Mouse (Mus musculus): Measurements from ENCODE around the gene Tex14. TPM values are rescaled to one million over a fixed set of nuclear protein-coding genes. Genes with fewer than 3 reads are reported as not detected.
"Not testable (repeated sequence)": the region's sequence is repeated elsewhere in the genome, so short reads cannot be mapped to it uniquely, and the experiment has no call there.

The Tex14 gene
- polyA plus RNA-seq, 1 experiment from 2014 or later = 0.36 TPM

DNA sequence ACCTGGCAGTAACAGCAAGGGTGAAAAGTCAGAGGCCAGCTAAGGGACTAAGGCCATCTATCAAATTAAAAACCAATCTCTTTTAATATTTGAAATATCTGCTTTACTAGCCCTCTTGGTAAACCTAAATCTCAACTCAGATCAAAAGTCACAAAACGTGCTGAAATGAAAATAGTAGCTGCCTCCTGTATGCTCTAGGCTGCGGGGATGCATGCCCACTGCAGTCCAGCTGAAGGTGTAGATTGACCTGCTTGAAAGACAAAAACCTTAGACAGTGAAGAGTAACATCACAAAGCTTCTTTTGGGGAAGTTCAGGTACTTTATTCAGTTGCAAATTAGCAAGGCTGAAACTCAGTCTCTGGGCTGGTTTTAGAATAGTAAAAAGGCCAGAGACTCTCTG, 74.3 kb downstream of the Tex14 start:
- not testable (repeated sequence) for H3K9me3 ChIP-seq (replicated peaks; ENCODE audit: control insufficient read depth, low read length); H3K27ac ChIP-seq (ENCODE audit: low read length); ATAC-seq (ENCODE audit: insufficient read depth, low FRiP score); H3K4me1 ChIP-seq (ENCODE audit: control insufficient read depth, insufficient read depth, low read length); H3K4me2 ChIP-seq (ENCODE audit: low read depth, low read length); H3K9ac ChIP-seq (ENCODE audit: low read length); H3K27me3 ChIP-seq (ENCODE audit: control insufficient read depth, insufficient read depth, low read length); H3K36me3 ChIP-seq (ENCODE audit: control insufficient read depth, insufficient read depth, low read length); H3K4me3 ChIP-seq (replicated peaks; ENCODE audit: low read length)
- 80% methylated on average over 2 of the region's 2 CpGs for WGBS

DNA sequence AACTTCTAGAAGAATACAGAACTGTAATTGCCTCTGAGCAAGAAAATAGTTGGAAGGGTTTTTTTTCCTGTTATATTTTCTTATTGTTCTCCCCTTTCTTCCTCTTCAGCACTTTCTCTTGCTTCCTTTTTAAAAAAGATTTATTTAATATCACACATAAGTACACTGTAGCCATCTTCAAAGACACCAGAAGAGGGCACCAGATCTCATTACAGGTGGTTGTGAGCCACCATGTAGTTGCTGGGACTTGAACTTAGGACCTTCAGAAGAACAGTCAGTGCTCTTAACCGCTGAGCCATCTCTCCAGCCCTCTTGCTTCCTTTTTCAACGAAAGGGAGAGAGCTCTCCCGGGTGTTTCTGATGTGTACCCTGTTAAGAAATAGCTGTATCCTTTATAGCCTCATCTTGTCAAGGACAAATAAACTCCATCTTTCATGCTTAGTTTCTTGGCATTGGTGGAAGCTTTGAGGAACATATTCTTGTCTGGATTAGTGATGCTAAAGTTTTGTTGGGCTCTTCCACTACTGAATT, 79.0 kb downstream of the Tex14 start:
- no peak overlapping the region for H3K4me2 ChIP-seq (ENCODE audit: low read depth, low read length)
- H3K4me3 ChIP-seq (replicated peaks; ENCODE audit: low read length) = no peak overlapping the region
- no peak overlapping the region for H3K27ac ChIP-seq (ENCODE audit: low read length)
- H3K9me3 ChIP-seq (replicated peaks; ENCODE audit: control insufficient read depth, low read length) = no peaks in the 10 kb centered on the region
- H3K36me3 ChIP-seq (ENCODE audit: control insufficient read depth, insufficient read depth, low read length) = no peaks in the 10 kb centered on the region
- H3K9ac ChIP-seq (ENCODE audit: low read length) = no peak overlapping the region
- WGBS = 64% methylated on average over 3 of the region's 3 CpGs
- H3K4me1 ChIP-seq (ENCODE audit: control insufficient read depth, insufficient read depth, low read length) = no peaks in the 10 kb centered on the region
- ATAC-seq (ENCODE audit: insufficient read depth, low FRiP score) = no peak
- no peaks in the 10 kb centered on the region for H3K27me3 ChIP-seq (ENCODE audit: control insufficient read depth, insufficient read depth, low read length)

DNA sequence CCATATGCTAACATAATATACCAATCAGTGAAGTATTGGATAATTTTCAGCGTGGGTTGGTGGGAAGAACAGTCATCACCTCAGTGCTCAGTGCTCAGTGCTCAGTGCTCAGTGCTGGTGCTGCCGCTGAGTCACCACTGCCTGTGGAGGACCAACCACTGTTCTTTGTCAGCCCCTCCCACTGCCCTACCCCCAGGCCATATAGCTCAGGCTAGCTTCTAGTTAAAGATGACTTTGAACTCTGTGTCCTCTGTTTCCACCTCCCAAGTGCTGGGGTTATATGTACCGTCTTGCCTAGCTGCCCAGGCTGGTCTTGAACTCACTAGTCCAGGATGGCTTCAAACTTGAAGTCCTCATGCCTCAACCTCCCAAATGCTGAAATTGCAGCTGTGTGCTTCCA, 84.1 kb downstream of the Tex14 start:
- no peak overlapping the region for H3K4me2 ChIP-seq (ENCODE audit: low read depth, low read length)
- no peak overlapping the region for H3K9ac ChIP-seq (ENCODE audit: low read length)
- H3K9me3 ChIP-seq (replicated peaks; ENCODE audit: control insufficient read depth, low read length) = no peaks in the 10 kb centered on the region
- no peak for ATAC-seq (ENCODE audit: insufficient read depth, low FRiP score)
- no peak overlapping the region for H3K27ac ChIP-seq (ENCODE audit: low read length)
- WGBS = 82% methylated on average over 3 of the region's 3 CpGs
- H3K27me3 ChIP-seq (ENCODE audit: control insufficient read depth, insufficient read depth, low read length) = no peaks in the 10 kb centered on the region
- no peaks in the 10 kb centered on the region for H3K36me3 ChIP-seq (ENCODE audit: control insufficient read depth, insufficient read depth, low read length)
- no peaks in the 10 kb centered on the region for H3K4me1 ChIP-seq (ENCODE audit: control insufficient read depth, insufficient read depth, low read length)
- H3K4me3 ChIP-seq (replicated peaks; ENCODE audit: low read length) = no peak overlapping the region

- no peaks in the 10 kb centered on the region for H3K9me3 ChIP-seq (replicated peaks; ENCODE audit: control insufficient read depth, low read length)
- ATAC-seq (ENCODE audit: insufficient read depth, low FRiP score) = no peak
- H3K36me3 ChIP-seq (ENCODE audit: control insufficient read depth, insufficient read depth, low read length) = no peaks in the 10 kb centered on the region
- no peaks in the 10 kb centered on the region for H3K4me1 ChIP-seq (ENCODE audit: control insufficient read depth, insufficient read depth, low read length)
- no peak overlapping the region for H3K4me2 ChIP-seq (ENCODE audit: low read depth, low read length)
- H3K27ac ChIP-seq (ENCODE audit: low read length) = no peak overlapping the region
- 50% methylated on average over 5 of the region's 5 CpGs for WGBS
- no peak overlapping the region for H3K4me3 ChIP-seq (replicated peaks; ENCODE audit: low read length)
- no peak overlapping the region for H3K9ac ChIP-seq (ENCODE audit: low read length)
- no peaks in the 10 kb centered on the region for H3K27me3 ChIP-seq (ENCODE audit: control insufficient read depth, insufficient read depth, low read length)
Measured at GRCm38 (mm10) chr11:87504690-87505214, 99.9 kb downstream of the Tex14 start.

- H3K27ac ChIP-seq (ENCODE audit: low read length) = no peak overlapping the region
- H3K4me1 ChIP-seq (ENCODE audit: control insufficient read depth, insufficient read depth, low read length) = no peaks in the 10 kb centered on the region
- H3K27me3 ChIP-seq (ENCODE audit: control insufficient read depth, insufficient read depth, low read length) = no peaks in the 10 kb centered on the region
- ATAC-seq (ENCODE audit: insufficient read depth, low FRiP score) = no peak
- no peak overlapping the region for H3K4me2 ChIP-seq (ENCODE audit: low read depth, low read length)
- no peaks in the 10 kb centered on the region for H3K36me3 ChIP-seq (ENCODE audit: control insufficient read depth, insufficient read depth, low read length)
- no peak overlapping the region for H3K9ac ChIP-seq (ENCODE audit: low read length)
- no peaks in the 10 kb centered on the region for H3K9me3 ChIP-seq (replicated peaks; ENCODE audit: control insufficient read depth, low read length)
- no peak overlapping the region for H3K4me3 ChIP-seq (replicated peaks; ENCODE audit: low read length)
- WGBS = 63% methylated on average over 3 of the region's 3 CpGs
Measured at GRCm38 (mm10) chr11:87506502-87506901, 101.6 kb downstream of the Tex14 start.

GRCm38 (mm10) chr11:87507043-87507442, 102.2 kb downstream of the Tex14 start:
- H3K27ac ChIP-seq (ENCODE audit: low read length) = no peak overlapping the region
- no peaks in the 10 kb centered on the region for H3K36me3 ChIP-seq (ENCODE audit: control insufficient read depth, insufficient read depth, low read length)
- H3K27me3 ChIP-seq (ENCODE audit: control insufficient read depth, insufficient read depth, low read length) = no peaks in the 10 kb centered on the region
- no peak overlapping the region for H3K4me3 ChIP-seq (replicated peaks; ENCODE audit: low read length)
- no peak overlapping the region for H3K4me2 ChIP-seq (ENCODE audit: low read depth, low read length)
- ATAC-seq (ENCODE audit: insufficient read depth, low FRiP score) = no peak
- H3K9ac ChIP-seq (ENCODE audit: low read length) = no peak overlapping the region
- H3K9me3 ChIP-seq (replicated peaks; ENCODE audit: control insufficient read depth, low read length) = no peaks in the 10 kb centered on the region
- no peaks in the 10 kb centered on the region for H3K4me1 ChIP-seq (ENCODE audit: control insufficient read depth, insufficient read depth, low read length)

- Histone ChIP-seq H3K4me1 (ENCODE audit: control insufficient read depth, insufficient read depth, low read length) (no peaks in the 10 kb centered on the region), H3K9ac (ENCODE audit: low read length) (no peak overlapping the region), H3K4me3 (replicated peaks; ENCODE audit: low read length) (no peak overlapping the region), H3K27me3 (ENCODE audit: control insufficient read depth, insufficient read depth, low read length) (no peaks in the 10 kb centered on the region), H3K36me3 (ENCODE audit: control insufficient read depth, insufficient read depth, low read length) (no peaks in the 10 kb centered on the region), H3K27ac (ENCODE audit: low read length) (no peak overlapping the region), H3K4me2 (ENCODE audit: low read depth, low read length) (no peak overlapping the region), H3K9me3 (replicated peaks; ENCODE audit: control insufficient read depth, low read length) (no peaks in the 10 kb centered on the region)
- 6% methylated on average over 2 of the region's 2 CpGs for WGBS
- ATAC-seq (ENCODE audit: insufficient read depth, low FRiP score) = peak; percentile 69; the same call in 1 of the 2 replicates
Measured at GRCm38 (mm10) chr11:87519260-87519659, 114.4 kb downstream of the Tex14 start.

DNA sequence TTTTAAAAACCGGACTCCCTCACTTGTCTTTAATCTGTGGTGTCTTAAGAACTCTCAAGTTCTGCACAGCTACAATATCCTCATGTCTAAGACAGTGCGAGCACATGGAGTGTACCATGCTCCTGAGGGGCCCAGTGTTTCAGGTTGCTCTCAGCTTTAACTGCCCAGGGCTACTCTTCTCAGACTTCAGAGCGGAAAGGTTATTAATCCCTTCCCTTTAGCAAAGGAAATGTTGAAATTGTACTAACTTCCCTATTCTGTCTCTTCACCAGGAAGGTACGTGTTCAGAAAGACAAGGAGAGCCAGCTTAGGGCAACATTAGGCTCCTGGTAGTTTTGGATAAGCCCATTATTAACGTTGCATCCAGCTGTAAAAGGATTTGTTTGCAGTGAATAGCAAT, 118.6 kb downstream of the Tex14 start:
- no peaks in the 10 kb centered on the region; the same call in 1 of the 2 replicates for H3K4me1 ChIP-seq (ENCODE audit: control insufficient read depth, insufficient read depth, low read length)
- H3K27ac ChIP-seq (ENCODE audit: low read length) = no peak overlapping the region
- no peak overlapping the region for H3K4me2 ChIP-seq (ENCODE audit: low read depth, low read length)
- H3K36me3 ChIP-seq (ENCODE audit: control insufficient read depth, insufficient read depth, low read length) = no peaks in the 10 kb centered on the region
- no peak overlapping the region for H3K4me3 ChIP-seq (replicated peaks; ENCODE audit: low read length)
- no peak overlapping the region for H3K9ac ChIP-seq (ENCODE audit: low read length)
- H3K9me3 ChIP-seq (replicated peaks; ENCODE audit: control insufficient read depth, low read length) = no peaks in the 10 kb centered on the region
- ATAC-seq (ENCODE audit: insufficient read depth, low FRiP score) = no peak
- H3K27me3 ChIP-seq (ENCODE audit: control insufficient read depth, insufficient read depth, low read length) = no peaks in the 10 kb centered on the region
- 66% methylated on average over 5 of the region's 5 CpGs for WGBS

GRCm38 (mm10) chr11:87523967-87524366, 119.1 kb downstream of the Tex14 start:
- H3K27ac ChIP-seq (ENCODE audit: low read length) = no peak overlapping the region
- H3K4me3 ChIP-seq (replicated peaks; ENCODE audit: low read length) = no peak overlapping the region
- H3K9me3 ChIP-seq (replicated peaks; ENCODE audit: control insufficient read depth, low read length) = no peaks in the 10 kb centered on the region
- H3K4me1 ChIP-seq (ENCODE audit: control insufficient read depth, insufficient read depth, low read length) = no peaks in the 10 kb centered on the region; the same call in 1 of the 2 replicates
- no peak overlapping the region for H3K9ac ChIP-seq (ENCODE audit: low read length)
- no peak overlapping the region for H3K4me2 ChIP-seq (ENCODE audit: low read depth, low read length)
- ATAC-seq (ENCODE audit: insufficient read depth, low FRiP score) = no peak
- H3K36me3 ChIP-seq (ENCODE audit: control insufficient read depth, insufficient read depth, low read length) = no peaks in the 10 kb centered on the region
- H3K27me3 ChIP-seq (ENCODE audit: control insufficient read depth, insufficient read depth, low read length) = no peaks in the 10 kb centered on the region

DNA sequence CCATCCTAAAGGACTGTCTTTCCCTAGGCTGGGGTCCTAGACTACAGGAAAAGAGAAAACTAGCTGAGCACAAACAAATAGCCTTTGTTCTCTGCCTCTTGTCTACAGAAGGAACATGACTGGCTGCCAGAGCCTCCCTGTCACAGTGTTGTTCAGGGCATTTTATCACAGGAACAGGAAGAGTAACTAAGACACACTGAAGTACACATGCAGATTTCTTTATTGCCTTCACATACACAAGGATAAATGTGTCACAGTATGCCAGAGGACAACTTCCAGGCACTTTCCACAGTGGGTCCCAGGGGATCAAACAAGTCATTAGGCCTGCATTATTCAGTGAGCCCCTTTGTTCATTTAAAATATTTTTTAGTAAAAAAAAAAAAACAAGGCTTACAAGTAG, 119.9 kb downstream of the Tex14 start:
- Histone ChIP-seq H3K36me3 (ENCODE audit: control insufficient read depth, insufficient read depth, low read length) (no peaks in the 10 kb centered on the region), H3K27ac (ENCODE audit: low read length) (no peak overlapping the region), H3K27me3 (ENCODE audit: control insufficient read depth, insufficient read depth, low read length) (no peaks in the 10 kb centered on the region), H3K4me2 (ENCODE audit: low read depth, low read length) (no peak overlapping the region), H3K4me3 (replicated peaks; ENCODE audit: low read length) (no peak overlapping the region), H3K9me3 (replicated peaks; ENCODE audit: control insufficient read depth, low read length) (no peaks in the 10 kb centered on the region), H3K4me1 (ENCODE audit: control insufficient read depth, insufficient read depth, low read length) (no peaks in the 10 kb centered on the region; the same call in 1 of the 2 replicates), H3K9ac (ENCODE audit: low read length) (no peak overlapping the region)
- no peak for ATAC-seq (ENCODE audit: insufficient read depth, low FRiP score)

Data from stomach, embryonic 16.5 days (tissue).